Mouse (Mus musculus) brain, embryonic 14.5 days (tissue): ENCODE measurements at regions not wholly inside any gene's neighbourhood (a gene's known extent, or its start where the extent isn't known, plus 50 kb on each side); places are given as distances from the start of the nearest gene placed in this dataset.

Experiments used
- CTCF ChIP-seq: fragments of 200-500 bp; IDR thresholded peaks from 2 replicates; pipeline ENCODE4 v1.5.1; 2012; ENCODE audit warnings: inconsistent platforms, mild to moderate bottlenecking, moderate library complexity, borderline replicate concordance; ENCODE audit not compliant: insufficient read depth, insufficient read length; ENCODE audit errors: extremely low read depth
- POLR2A ChIP-seq: fragments of 200-500 bp; IDR thresholded peaks from 2 replicates; pipeline ENCODE4 v1.6.1; 2012; ENCODE audit warnings: mild to moderate bottlenecking, inconsistent platforms, borderline replicate concordance; ENCODE audit not compliant: poor library complexity, insufficient read depth, insufficient read length, severe bottlenecking; ENCODE audit errors: extremely low read depth

DNA sequence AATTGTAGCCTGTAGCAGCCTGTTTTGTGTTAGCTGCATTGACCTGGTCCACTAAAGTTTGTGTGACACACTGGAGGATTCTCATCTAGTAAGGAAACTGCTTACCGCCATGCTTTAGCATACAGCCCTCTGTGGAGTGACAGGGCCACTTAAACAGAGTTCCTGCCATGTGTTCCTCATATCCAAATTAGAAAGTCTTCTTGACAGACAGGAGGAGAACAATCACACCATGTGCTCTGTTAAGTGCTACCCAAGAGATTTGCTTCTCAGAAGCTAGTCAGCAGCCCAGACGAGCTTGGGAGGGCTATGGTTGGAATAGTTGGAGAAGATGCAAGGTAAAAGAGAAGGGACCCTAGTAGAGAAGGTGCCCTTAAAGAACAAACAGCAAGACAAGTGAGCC is 369.6 kb downstream of the Fgf9 start:
- TF ChIP-seq CTCF (no peak), POLR2A (no peak)
